Mouse (Mus musculus) embryonic facial prominence, embryonic 11.5 days (tissue): ENCODE results near the gene Rhoa. TPM values are rescaled to one million over a fixed set of nuclear protein-coding genes. Genes with fewer than 3 reads are reported as not detected.

Source experiments
- ATAC-seq: fragments of 200-750 bp; cut with Nextera tagmentation; replicated peaks from 2 replicates; pipeline ENCODE4 v1.8.0; 2017; ENCODE audit warnings: low read depth; ENCODE audit not compliant: insufficient number of reproducible peaks, low FRiP score, low TSS enrichment
- DNase-seq: peaks from one replicate; pipeline ENCODE4 v3.0.0-alpha.2; 2015; ENCODE audit warnings: low spot score
- H3K27ac ChIP-seq: fragments of 300-500 bp; sonication (generic); replicated peaks from 2 replicates; pipeline ENCODE4 v1.5.1; 2014; ENCODE audit warnings: mild to moderate bottlenecking, low read depth, low read length, control low read depth
- H3K27me3 ChIP-seq: fragments of 300-500 bp; sonication (generic); 2 replicates; pipeline ENCODE4 v1.6.1; 2014; ENCODE audit warnings: mild to moderate bottlenecking, low read length, moderate library complexity, mixed read lengths; ENCODE audit not compliant: control insufficient read depth, insufficient read depth
- H3K36me3 ChIP-seq: fragments of 300-500 bp; sonication (generic); replicated peaks from 2 replicates; pipeline ENCODE4 v1.6.1; 2014; ENCODE audit warnings: low read depth, mild to moderate bottlenecking, low read length, moderate library complexity, mixed read lengths; ENCODE audit not compliant: control insufficient read depth, insufficient read depth
- H3K4me1 ChIP-seq: fragments of 300-500 bp; sonication (generic); 2 replicates; pipeline ENCODE4 v1.6.1; 2014; ENCODE audit warnings: low read length, mixed read lengths; ENCODE audit not compliant: control insufficient read depth, insufficient read depth
- H3K4me2 ChIP-seq: fragments of 300-500 bp; sonication (generic); 2 replicates; pipeline ENCODE4 v1.6.1; 2014; ENCODE audit warnings: low read depth, mild to moderate bottlenecking, control low read depth, low read length, moderate library complexity
- H3K4me3 ChIP-seq: fragments of 300-500 bp; sonication (generic); 2 replicates; pipeline ENCODE4 v1.5.1; 2014; ENCODE audit warnings: low read depth, low read length, control low read depth
- H3K9ac ChIP-seq: fragments of 300-500 bp; sonication (generic); replicated peaks from 2 replicates; pipeline ENCODE4 v1.6.1; 2014; ENCODE audit warnings: mild to moderate bottlenecking, control low read depth, low read length
- H3K9me3 ChIP-seq: fragments of 300-500 bp; sonication (generic); replicated peaks from 2 replicates; pipeline ENCODE4 v1.6.1; 2016; ENCODE audit warnings: mild to moderate bottlenecking, low read length, inconsistent platforms, mixed read lengths; ENCODE audit not compliant: control insufficient read depth
- WGBS: fragments of 180-500 bp; shearing (Covaris S2); extraction: QIAGEN DNeasy Blood & Tissue Kit; methylation state at CpG from one replicate; pipeline ENCODE4 v1.1.7; 2014; 5-methylcytosine and 5-hydroxymethylcytosine counted together
- polyA plus RNA-seq: library from polyadenylated mRNA; unstranded; fragments of >200 nt; fragmentation: Nextera tagmentation; extraction: Ambion mirVana; gene quantifications from 2 replicates; pipeline ENCODE4 v1.2.1, GENCODE M21; 2014

Gene Rhoa
- polyA plus RNA-seq, 1 experiment from 2014 or later = 282 TPM

DNA sequence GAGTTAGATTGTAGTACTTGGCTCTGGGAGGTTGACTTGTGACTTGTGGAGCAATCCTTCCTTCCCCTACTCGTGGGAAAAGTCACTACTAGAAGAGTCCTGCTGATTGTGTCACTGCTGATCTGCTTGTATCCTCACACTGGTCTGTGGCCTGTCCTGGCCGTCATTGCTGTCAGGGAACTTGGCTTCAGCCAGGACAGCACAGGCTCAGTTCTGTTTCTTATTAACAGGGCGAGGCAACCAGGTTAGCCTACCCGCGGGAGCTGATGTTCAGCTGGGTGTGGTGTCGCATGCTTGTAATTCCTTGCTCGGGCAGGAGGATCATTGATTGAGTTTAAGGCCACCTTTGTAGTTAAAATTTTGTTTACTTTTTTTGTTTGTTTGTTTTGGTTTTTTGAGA lies 79.1 kb downstream of the Rhoa start:
- peaks cover 25% of the 10 kb centered on the region for H3K36me3 ChIP-seq
- H3K4me3 ChIP-seq = no peak overlapping the region
- WGBS = 66% methylated on average over 7 of the region's 7 CpGs

DNA sequence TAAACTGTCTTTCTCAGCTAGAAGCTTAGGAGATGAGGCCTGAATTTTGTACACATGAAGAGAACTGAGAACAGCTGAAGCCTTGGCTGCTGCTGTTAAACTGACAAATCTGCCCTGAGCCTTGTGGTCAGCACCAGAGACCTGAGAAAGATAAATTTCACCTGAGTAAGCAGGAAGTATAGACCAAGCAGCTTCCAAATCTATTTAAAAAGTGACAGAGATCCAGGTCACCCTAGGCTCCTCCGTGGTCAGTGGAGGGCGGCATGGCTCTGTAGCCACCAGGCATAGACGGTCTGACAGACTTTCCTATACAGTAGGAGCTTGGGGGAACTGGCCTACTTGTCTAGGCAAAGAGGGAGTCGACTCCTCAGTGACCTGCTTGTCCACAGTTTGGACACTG lies 80.9 kb downstream of the Rhoa start:
- DNase-seq = no peak
- Histone ChIP-seq H3K9me3 (no peaks in the 10 kb centered on the region), H3K4me1 (no peaks in the 10 kb centered on the region), H3K4me2 (no peak overlapping the region), H3K4me3 (no peak overlapping the region), H3K9ac (no peak overlapping the region), H3K36me3 (peaks cover 25% of the 10 kb centered on the region), H3K27me3 (no peaks in the 10 kb centered on the region), H3K27ac (no peak overlapping the region)
- WGBS = 98% methylated on average over 4 of the region's 4 CpGs
- ATAC-seq = no peak

More for the DNA sequence above, 79.1 kb downstream of the Rhoa start:
- H3K27ac ChIP-seq = no peak overlapping the region
- H3K27me3 ChIP-seq = no peaks in the 10 kb centered on the region
- H3K4me2 ChIP-seq = no peak overlapping the region
- ATAC-seq (no peak), DNase-seq (no peak)
- H3K4me1 ChIP-seq = no peaks in the 10 kb centered on the region
- H3K9ac ChIP-seq = no peak overlapping the region
- H3K9me3 ChIP-seq = no peaks in the 10 kb centered on the region

Other genes with a start within 250 kb of the Rhoa start
- gene Mst1, start 225.7 kb upstream of the Rhoa start, polyA plus RNA-seq = 0.28 and 0.31 TPM in 2 replicates
- gene Rnf123, start 222.8 kb upstream of the Rhoa start, polyA plus RNA-seq = 22.0 and 23.5 TPM in 2 replicates
- 45.3 and 47.2 TPM in 2 replicates for gene Apeh, start 211.5 kb upstream of the Rhoa start, polyA plus RNA-seq
- 0.97 and 1.1 TPM in 2 replicates for gene Bsn, start 115.7 kb upstream of the Rhoa start, polyA plus RNA-seq
- gene Dag1, start 42.2 kb upstream of the Rhoa start, polyA plus RNA-seq = 44.5 and 49.8 TPM in 2 replicates
- 48.4 TPM in 2 replicates for gene Nicn1, start 15.7 kb upstream of the Rhoa start, polyA plus RNA-seq
- 14.6 and 16.4 TPM in 2 replicates for gene Amt, start 9.3 kb upstream of the Rhoa start, polyA plus RNA-seq
- 20.6 and 25.4 TPM in 2 replicates for gene Tcta, start within 50 bp of the Rhoa start, polyA plus RNA-seq
- gene Gpx1, start 32.8 kb downstream of the Rhoa start, polyA plus RNA-seq = 888 and 899 TPM in 2 replicates
- gene Usp4, start 41.7 kb downstream of the Rhoa start, polyA plus RNA-seq = 128 and 149 TPM in 2 replicates
- gene 1700102P08Rik, start 86.7 kb downstream of the Rhoa start, polyA plus RNA-seq = 0.59 and 0.76 TPM in 2 replicates
- 1.5 and 1.7 TPM in 2 replicates for gene Ccdc36, start 122.4 kb downstream of the Rhoa start, polyA plus RNA-seq
- not detected in 2 replicates for gene BC048562, start 130.4 kb downstream of the Rhoa start, polyA plus RNA-seq
- 49.1 and 63.2 TPM in 2 replicates for gene Ccdc71, start 154.4 kb downstream of the Rhoa start, polyA plus RNA-seq
- 19.0 and 22.4 TPM in 2 replicates for gene Klhdc8b, start 155.5 kb downstream of the Rhoa start, polyA plus RNA-seq
- 15.3 and 15.4 TPM in 2 replicates for gene Lamb2, start 173.6 kb downstream of the Rhoa start, polyA plus RNA-seq
- gene Usp19, start 184.5 kb downstream of the Rhoa start, polyA plus RNA-seq = 52.5 and 59.2 TPM in 2 replicates
- 130 and 138 TPM in 2 replicates for gene Qars, start 201.6 kb downstream of the Rhoa start, polyA plus RNA-seq
- 165 and 168 TPM in 2 replicates for gene Qrich1, start 210.7 kb downstream of the Rhoa start, polyA plus RNA-seq